Mouse (Mus musculus) hindbrain, embryonic 11.5 days (tissue): ENCODE results near the gene Setdb1. TPM values are rescaled to one million over a fixed set of nuclear protein-coding genes. Genes with fewer than 3 reads are reported as not detected.

ENCODE experiments used
- ATAC-seq: fragments of 200-750 bp; cut with Nextera tagmentation; 2 replicates; pipeline ENCODE4 v1.8.0; 2017; ENCODE audit warnings: mild to moderate bottlenecking, moderate TSS enrichment, moderate library complexity; ENCODE audit not compliant: low FRiP score
- DNase-seq: peaks from one replicate; pipeline ENCODE4 v3.0.0-alpha.2; 2015; ENCODE audit warnings: low spot score
- H3K27ac ChIP-seq: fragments of 300-500 bp; sonication (generic); 2 replicates; pipeline ENCODE4 v1.5.1; 2014; ENCODE audit warnings: mild to moderate bottlenecking, low read depth, low read length
- H3K27me3 ChIP-seq: fragments of 300-500 bp; sonication (generic); 2 replicates; pipeline ENCODE4 v1.6.1; 2014; ENCODE audit warnings: mild to moderate bottlenecking, low read length, moderate library complexity, mixed read lengths; ENCODE audit not compliant: control insufficient read depth, insufficient read depth
- H3K36me3 ChIP-seq: fragments of 300-500 bp; sonication (generic); 2 replicates; pipeline ENCODE4 v1.6.1; 2014; ENCODE audit warnings: mild to moderate bottlenecking, low read length, moderate library complexity, mixed read lengths; ENCODE audit not compliant: control insufficient read depth, insufficient read depth
- H3K4me1 ChIP-seq: fragments of 300-500 bp; sonication (generic); replicated peaks from 2 replicates; pipeline ENCODE4 v1.6.1; 2014; ENCODE audit warnings: low read length, mixed read lengths; ENCODE audit not compliant: control insufficient read depth, insufficient read depth
- H3K4me2 ChIP-seq: fragments of 300-500 bp; sonication (generic); replicated peaks from 2 replicates; pipeline ENCODE4 v1.6.1; 2014; ENCODE audit warnings: mild to moderate bottlenecking, low read depth, low read length
- H3K4me3 ChIP-seq: fragments of 300-500 bp; sonication (generic); 2 replicates; pipeline ENCODE4 v1.5.1; 2014; ENCODE audit warnings: low read depth, low read length
- H3K9ac ChIP-seq: fragments of 300-500 bp; sonication (generic); 2 replicates; pipeline ENCODE4 v1.6.1; 2014; ENCODE audit warnings: low read depth, low read length
- H3K9me3 ChIP-seq: fragments of 300-500 bp; sonication (generic); 2 replicates; pipeline ENCODE4 v1.6.1; 2016; ENCODE audit warnings: low read length; ENCODE audit not compliant: control insufficient read depth
- WGBS: fragments of 180-500 bp; shearing (Covaris S2); extraction: QIAGEN DNeasy Blood & Tissue Kit; methylation state at CpG from one replicate; pipeline ENCODE4 v1.1.7; 2014; 5-methylcytosine and 5-hydroxymethylcytosine counted together
- polyA plus RNA-seq: library from polyadenylated mRNA; unstranded; fragments of >200 nt; fragmentation: Nextera tagmentation; extraction: Ambion mirVana; gene quantifications from 2 replicates; pipeline ENCODE4 v1.2.1, GENCODE M21; 2014

Setdb1 gene
- polyA plus RNA-seq, 1 experiment from 2014 or later = 58.6 TPM

- DNase-seq (no peak), ATAC-seq (no peak)
- WGBS = 2% methylated on average over 7 of the region's 7 CpGs
- H3K36me3 ChIP-seq = no peaks in the 10 kb centered on the region
- H3K4me2 ChIP-seq = peak overlapping the region; percentile 40
- no peaks in the 10 kb centered on the region; the same call in 1 of the 2 replicates for H3K4me1 ChIP-seq
- peak overlapping the region; percentile 75 for H3K4me3 ChIP-seq
- peak overlapping the region; percentile 90 for H3K27ac ChIP-seq
- no peaks in the 10 kb centered on the region for H3K9me3 ChIP-seq
- H3K27me3 ChIP-seq = no peaks in the 10 kb centered on the region
- peak overlapping the region; percentile 77 for H3K9ac ChIP-seq
Measured at GRCm38 (mm10) chr3:95283589-95283941, 73.4 kb downstream of the Setdb1 start.

- Histone ChIP-seq H3K4me2 (peak overlapping the region; percentile 40), H3K9me3 (no peaks in the 10 kb centered on the region), H3K4me1 (no peaks in the 10 kb centered on the region; the same call in 1 of the 2 replicates), H3K27me3 (no peaks in the 10 kb centered on the region), H3K4me3 (peak overlapping the region; percentile 75), H3K36me3 (no peaks in the 10 kb centered on the region), H3K9ac (peak overlapping the region; percentile 77), H3K27ac (peak overlapping the region; percentile 90)
- ATAC-seq (peak; percentile 74), DNase-seq (peak; percentile 82)
- under 1% methylated on average over 49 of the region's 51 CpGs for WGBS
Measured at GRCm38 (mm10) chr3:95282865-95283588, 74.0 kb downstream of the Setdb1 start.

- DNase-seq (peak; percentile 54), ATAC-seq (peak; percentile 8; the same call in 1 of the 2 replicates)
- Histone ChIP-seq H3K4me3 (peak overlapping the region; percentile 75), H3K4me1 (no peaks in the 10 kb centered on the region; the same call in 1 of the 2 replicates), H3K9me3 (no peaks in the 10 kb centered on the region), H3K4me2 (peak overlapping the region; percentile 40), H3K36me3 (no peaks in the 10 kb centered on the region), H3K27me3 (no peaks in the 10 kb centered on the region), H3K27ac (peak overlapping the region; percentile 90), H3K9ac (peak overlapping the region; percentile 77)
- WGBS = under 1% methylated on average over 11 of the region's 11 CpGs
Measured at GRCm38 (mm10) chr3:95282381-95282864, 74.6 kb downstream of the Setdb1 start.

- peak within 1 kb of the TSS; percentile 77 for H3K9ac ChIP-seq
- no peaks in the 10 kb centered on the region for H3K27me3 ChIP-seq
- H3K4me1 ChIP-seq = no peaks in the 10 kb centered on the region; the same call in 1 of the 2 replicates
- no peaks in the 10 kb centered on the region for H3K36me3 ChIP-seq
- peak; percentile 91 for ATAC-seq
- peak within 1 kb of the TSS; percentile 75 for H3K4me3 ChIP-seq
- peak; percentile 99 for DNase-seq
- under 1% methylated on average over 52 of the region's 53 CpGs for WGBS
- peak within 1 kb of the TSS; percentile 40 for H3K4me2 ChIP-seq
- peak within 1 kb of the TSS; percentile 90 for H3K27ac ChIP-seq
- H3K9me3 ChIP-seq = no peaks in the 10 kb centered on the region
Measured at GRCm38 (mm10) chr3:95281216-95282126, 75.5 kb downstream of the Setdb1 start, which contains the start of the genes Mindy1 and Prune1. Gene Mindy1, plus strand, starts transcription at chr3:95281345. Gene Prune1, minus strand, starts transcription at chr3:95282076.

- Histone ChIP-seq H3K4me3 (peak overlapping the region; percentile 75), H3K9ac (peak overlapping the region; percentile 74), H3K4me1 (no peaks in the 10 kb centered on the region; the same call in 1 of the 2 replicates), H3K9me3 (no peaks in the 10 kb centered on the region), H3K36me3 (no peaks in the 10 kb centered on the region), H3K27me3 (no peaks in the 10 kb centered on the region), H3K27ac (no peak overlapping the region), H3K4me2 (peak overlapping the region; percentile 40)
- peak; percentile 40 for DNase-seq
- no peak for ATAC-seq
- 31% methylated on average over 8 of the region's 8 CpGs for WGBS
Measured at GRCm38 (mm10) chr3:95280747-95281146, 76.3 kb downstream of the Setdb1 start.

GRCm38 (mm10) chr3:95277149-95277551 is 79.9 kb downstream of the Setdb1 start:
- Histone ChIP-seq H3K27ac (no peak overlapping the region), H3K4me2 (no peak overlapping the region), H3K9me3 (no peaks in the 10 kb centered on the region), H3K36me3 (no peaks in the 10 kb centered on the region), H3K9ac (no peak overlapping the region), H3K4me1 (no peaks in the 10 kb centered on the region), H3K4me3 (no peak overlapping the region), H3K27me3 (no peaks in the 10 kb centered on the region)
- 97% methylated on average over 1 of the region's 1 CpGs for WGBS
- DNase-seq = no peak
- no peak for ATAC-seq

- no peaks in the 10 kb centered on the region for H3K9me3 ChIP-seq
- H3K36me3 ChIP-seq = no peaks in the 10 kb centered on the region
- no peaks in the 10 kb centered on the region for H3K4me1 ChIP-seq
- no peak for ATAC-seq
- no peak overlapping the region for H3K9ac ChIP-seq
- WGBS = 78% methylated on average over 5 of the region's 5 CpGs
- H3K27me3 ChIP-seq = no peaks in the 10 kb centered on the region
- no peak for DNase-seq
- no peak overlapping the region for H3K27ac ChIP-seq
- H3K4me2 ChIP-seq = no peak overlapping the region
- H3K4me3 ChIP-seq = no peak overlapping the region
Measured at GRCm38 (mm10) chr3:95276428-95276934, 80.5 kb downstream of the Setdb1 start.

- H3K9ac ChIP-seq = no peak overlapping the region
- DNase-seq (no peak), ATAC-seq (no peak)
- H3K4me3 ChIP-seq = no peak overlapping the region
- no peak overlapping the region for H3K27ac ChIP-seq
- no peaks in the 10 kb centered on the region for H3K9me3 ChIP-seq
- H3K27me3 ChIP-seq = no peaks in the 10 kb centered on the region
- 86% methylated on average over 6 of the region's 6 CpGs for WGBS
- no peak overlapping the region for H3K4me2 ChIP-seq
- no peaks in the 10 kb centered on the region for H3K4me1 ChIP-seq
- no peaks in the 10 kb centered on the region for H3K36me3 ChIP-seq
Measured at GRCm38 (mm10) chr3:95275161-95275560, 81.8 kb downstream of the Setdb1 start.
